Mouse (Mus musculus) skeletal muscle tissue, adult 2 months (tissue): Measurements from ENCODE around the gene Sptan1.

Experiments
- DNase-seq: peaks from one replicate; pipeline ENCODE4 v3.0.0-alpha.2; 2012; ENCODE audit warnings: low read depth, low spot score

The Sptan1 gene

DNA sequence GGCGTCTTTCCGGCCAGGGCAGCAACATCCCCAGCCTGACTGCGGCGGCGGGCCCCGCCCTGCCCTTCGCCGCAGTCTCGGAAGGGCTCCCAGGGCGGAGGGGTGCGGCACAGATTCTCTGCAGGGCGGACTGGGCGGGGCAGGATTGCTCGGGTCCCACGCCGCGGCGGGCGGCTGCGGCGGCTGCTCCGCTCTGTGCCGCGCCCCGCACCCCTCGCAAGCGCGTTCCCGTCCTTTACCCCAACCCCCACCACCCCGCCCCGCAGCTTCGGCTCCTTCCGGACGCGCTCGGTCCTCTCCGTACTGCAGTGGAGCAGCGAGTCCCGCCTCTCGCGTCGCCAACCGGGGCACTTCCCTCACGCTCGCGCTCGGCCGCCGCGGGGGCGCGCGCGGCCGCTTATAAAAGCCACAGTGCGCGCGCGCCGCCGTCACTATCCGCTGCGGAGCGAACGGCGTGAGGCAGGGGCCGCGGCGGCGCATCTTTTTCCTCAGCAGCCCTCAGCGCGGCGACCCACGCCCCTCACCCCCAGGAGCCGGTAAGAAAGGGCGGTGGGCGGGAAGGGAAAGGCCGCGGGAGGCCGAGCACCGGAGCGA is at the start of gene Sptan1:
Sptan1 (plus strand) TSS at position 311 of the 594 bp plus-strand sequence.
- peak; percentile 97 for DNase-seq

DNA sequence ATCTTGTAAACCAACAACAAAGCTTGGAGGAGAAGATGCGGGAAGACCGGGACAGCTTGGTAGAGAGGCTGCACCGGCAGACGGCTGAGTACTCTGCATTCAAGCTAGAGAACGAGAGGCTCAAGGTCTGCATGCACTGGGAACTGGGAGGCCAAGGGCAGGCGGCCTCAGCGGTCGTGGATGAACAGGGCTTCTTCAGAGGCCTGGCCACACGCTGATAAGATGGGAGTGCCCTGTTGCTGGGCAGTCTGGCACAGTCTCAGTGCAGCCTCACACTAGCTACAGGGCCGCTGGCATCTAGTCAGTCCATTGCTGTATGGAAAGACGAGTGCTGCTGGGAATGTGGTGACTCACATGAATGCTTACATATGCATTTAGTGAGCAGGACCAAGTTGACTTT is 47.7 kb upstream of the Sptan1 start:
- DNase-seq = no peak

DNA sequence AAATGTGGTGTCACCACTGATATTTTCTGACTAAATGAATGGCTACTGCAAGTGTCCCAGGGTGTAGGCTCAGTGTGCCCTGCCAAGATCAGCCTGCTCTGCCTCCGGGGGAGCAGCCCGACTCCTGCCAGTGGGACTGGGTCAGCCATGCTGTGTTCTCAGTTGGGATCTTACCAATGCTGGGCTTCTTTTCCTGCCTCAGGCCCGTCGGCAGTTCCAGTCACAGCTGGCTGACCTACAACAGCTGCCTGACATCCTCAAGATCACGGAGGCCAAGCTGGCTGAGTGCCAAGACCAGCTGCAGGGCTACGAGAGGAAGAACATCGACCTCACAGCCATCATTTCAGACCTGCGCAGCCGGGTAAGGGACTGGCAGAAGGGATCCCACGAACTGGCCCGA is 43.3 kb upstream of the Sptan1 start:
- peak; percentile 78 for DNase-seq

DNA sequence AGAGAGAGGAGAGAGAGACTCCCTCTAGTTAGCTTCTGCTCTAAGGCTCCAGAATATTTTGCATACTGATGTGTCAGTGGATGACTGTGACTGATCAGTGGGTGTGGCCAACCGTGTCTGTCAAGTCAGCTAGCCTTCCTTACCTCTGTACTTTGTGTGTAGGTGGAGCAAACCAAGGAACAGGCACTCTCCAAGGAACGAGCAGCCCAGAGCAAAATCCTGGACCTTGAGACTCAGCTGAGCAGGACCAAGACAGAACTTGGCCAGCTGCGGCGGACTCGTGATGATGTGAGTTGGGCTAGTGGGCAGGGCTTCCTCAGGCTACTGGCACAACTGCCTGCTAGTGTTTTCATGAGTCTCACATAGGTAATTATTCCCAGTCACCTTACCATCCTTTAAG is 38.8 kb upstream of the Sptan1 start:
- DNase-seq = no peak

DNA sequence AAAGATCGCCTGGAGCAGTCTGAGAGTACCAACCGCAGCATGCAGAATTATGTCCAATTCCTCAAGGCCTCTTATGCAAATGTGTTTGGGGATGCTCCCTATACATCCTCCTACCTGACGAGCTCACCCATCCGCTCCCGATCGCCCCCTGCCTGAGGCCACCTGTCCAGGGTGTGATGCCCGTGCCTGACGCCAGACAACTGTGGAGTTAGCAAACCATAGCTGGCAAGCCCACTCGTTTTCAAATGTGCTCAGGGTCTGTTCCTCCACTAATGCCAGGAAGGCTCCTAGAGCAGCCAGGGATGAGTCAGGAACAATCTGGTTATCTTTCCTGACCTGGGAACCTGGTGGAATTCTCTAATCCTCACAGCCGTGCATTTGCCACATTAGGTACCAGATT is 34.9 kb upstream of the Sptan1 start:
- no peak for DNase-seq

DNA sequence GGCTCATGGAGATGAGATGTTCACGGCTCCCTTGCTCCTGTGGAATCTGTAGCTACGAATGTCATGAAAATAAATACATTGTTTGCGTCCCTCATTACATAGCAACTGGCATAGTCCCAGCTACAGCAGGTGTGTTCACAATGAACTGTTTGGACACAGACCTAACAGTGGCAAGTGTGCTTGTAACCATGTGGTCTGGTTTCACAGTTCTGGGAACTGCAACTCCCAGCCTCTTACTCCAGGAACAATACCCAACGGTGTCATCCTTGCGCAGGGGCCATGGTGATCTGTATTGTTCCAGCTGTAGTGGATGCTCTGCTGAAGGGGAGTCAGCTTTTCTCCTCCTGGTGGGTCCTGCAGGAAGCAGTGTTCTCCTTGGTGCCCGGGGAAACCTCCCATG is 34.2 kb upstream of the Sptan1 start:
- no peak for DNase-seq

DNA sequence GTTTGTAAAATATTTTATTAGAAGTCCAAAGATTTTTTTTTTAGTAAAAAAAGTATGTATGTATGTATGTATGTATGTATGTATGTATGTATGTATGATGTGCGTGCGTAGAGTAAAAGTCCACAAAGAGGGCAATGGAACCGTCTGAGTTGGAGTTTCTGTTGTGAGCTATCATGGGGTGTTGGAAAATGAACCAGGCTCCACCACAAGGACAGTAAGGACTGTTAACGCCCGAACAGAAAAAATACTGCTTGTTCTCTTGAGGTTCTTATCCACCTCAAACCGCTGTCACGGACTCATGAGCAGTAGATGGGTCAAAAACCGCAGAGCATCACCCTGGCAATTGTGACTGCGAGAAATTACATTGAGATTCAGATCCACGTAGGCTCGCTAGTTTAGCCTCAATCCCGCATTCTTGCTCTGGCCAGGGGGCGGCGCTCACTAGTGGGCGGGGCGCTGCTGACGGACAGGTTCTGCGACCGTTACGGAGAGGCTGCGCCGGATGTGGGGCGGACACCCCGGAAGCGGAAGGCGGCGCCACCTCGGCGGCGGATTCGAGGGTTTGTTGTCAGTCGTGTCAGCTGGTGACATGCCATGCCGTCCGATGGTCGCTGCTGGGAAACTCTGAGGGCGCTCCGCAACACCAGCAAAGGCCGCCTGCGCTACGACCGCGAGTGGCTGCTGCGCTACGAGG is 30.3 kb upstream of the Sptan1 start, which contains the start of gene Gle1:
Gle1 (plus strand) TSS at position 521 of the 694 bp plus-strand sequence.
- peak; percentile 88 for DNase-seq

DNA sequence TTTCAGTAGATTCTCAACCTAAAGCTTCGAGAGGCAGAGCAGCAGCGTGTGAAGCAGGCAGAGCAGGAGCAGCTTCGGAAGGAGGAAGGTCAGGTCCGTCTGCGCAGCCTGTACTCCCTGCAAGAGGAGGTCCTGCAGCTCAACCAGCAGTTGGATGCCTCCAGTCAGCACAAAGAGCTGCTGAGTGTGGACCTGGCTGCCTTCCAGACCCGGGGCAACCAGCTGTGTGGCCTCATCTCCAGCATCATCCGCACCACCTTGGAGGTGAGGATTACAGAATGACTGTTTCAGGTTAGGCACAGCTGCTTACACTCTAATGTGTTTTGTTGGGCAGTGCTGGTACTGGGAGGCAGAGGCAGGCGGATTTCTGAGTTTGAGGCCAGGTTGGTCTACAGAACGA is 25.3 kb upstream of the Sptan1 start:
- no peak for DNase-seq

DNA sequence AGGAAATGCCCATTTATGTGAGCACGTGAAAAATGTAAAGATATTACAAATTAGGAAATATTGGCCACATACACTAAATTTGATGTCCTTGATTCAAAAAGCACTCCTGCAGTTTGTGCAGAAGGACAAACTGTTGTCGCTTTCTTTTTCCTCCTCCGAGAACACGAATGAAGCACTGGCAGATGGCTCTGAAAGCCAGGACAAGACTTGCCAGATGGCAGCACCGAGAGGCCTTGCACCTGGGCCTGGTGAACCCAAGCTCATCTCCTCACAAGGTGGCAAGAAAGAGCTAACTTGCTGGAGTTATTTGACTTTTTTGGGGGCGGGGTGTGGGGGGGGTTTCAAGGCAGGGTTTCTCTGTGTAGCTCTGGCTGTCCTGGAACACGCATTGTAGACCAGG is 24.5 kb upstream of the Sptan1 start:
- DNase-seq = no peak

DNA sequence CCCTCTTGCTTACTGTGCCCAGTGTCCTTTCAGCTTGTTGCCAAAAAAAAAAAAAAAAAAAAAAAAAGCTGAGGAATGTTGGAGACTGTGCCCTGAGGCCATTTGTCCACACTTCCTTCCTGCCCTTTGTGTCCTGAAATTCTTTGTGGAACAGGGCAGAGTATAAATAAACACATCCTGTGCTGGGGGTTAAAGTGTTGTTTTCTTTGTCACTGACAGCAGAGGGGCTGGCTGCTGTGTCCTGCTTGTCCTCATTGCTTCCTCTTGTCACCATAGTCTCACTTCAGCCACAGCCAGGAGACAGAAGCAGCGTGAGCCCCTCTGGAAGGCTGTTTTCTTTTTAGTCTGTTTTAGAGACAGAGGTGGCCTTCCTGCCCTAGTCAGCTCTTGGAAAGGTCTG is 20.6 kb upstream of the Sptan1 start:
- DNase-seq = no peak

DNA sequence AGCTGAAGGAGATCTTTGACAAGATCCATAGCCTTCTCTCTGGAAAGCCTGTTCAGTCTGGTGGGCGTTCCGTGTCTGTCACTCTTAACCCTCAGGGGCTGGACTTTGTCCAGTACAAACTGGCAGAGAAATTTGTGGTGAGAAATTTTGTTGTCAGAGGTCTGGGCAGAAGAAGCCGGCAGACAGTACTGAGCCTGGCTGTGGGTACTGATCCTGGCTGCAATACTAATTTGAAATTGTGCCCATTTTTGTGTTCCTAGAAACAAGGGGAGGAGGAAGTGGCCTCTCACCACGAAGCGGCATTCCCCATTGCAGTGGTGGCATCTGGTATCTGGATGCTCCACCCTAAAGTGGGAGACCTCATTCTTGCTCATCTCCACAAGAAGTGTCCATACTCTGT is 16.5 kb upstream of the Sptan1 start:
- DNase-seq = no peak

DNA sequence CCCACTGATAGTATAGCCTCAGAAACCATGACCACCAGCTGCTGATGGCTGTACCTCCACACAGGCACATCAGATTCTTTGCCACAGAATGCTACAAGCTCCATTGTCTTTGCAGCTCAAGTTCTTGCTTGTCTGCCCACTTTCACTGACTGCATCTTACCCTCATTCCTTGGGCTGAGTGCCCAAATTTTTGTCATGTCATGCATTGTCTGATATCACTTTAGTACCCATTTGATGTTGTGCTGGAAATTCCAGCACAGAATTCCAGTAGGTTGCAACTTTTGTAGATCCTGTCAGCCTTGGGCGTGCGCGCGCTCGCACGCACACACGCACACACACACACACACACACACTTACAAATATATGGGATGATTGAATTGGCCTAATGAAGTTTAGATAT is 4.1 kb upstream of the Sptan1 start:
- DNase-seq = no peak

DNA sequence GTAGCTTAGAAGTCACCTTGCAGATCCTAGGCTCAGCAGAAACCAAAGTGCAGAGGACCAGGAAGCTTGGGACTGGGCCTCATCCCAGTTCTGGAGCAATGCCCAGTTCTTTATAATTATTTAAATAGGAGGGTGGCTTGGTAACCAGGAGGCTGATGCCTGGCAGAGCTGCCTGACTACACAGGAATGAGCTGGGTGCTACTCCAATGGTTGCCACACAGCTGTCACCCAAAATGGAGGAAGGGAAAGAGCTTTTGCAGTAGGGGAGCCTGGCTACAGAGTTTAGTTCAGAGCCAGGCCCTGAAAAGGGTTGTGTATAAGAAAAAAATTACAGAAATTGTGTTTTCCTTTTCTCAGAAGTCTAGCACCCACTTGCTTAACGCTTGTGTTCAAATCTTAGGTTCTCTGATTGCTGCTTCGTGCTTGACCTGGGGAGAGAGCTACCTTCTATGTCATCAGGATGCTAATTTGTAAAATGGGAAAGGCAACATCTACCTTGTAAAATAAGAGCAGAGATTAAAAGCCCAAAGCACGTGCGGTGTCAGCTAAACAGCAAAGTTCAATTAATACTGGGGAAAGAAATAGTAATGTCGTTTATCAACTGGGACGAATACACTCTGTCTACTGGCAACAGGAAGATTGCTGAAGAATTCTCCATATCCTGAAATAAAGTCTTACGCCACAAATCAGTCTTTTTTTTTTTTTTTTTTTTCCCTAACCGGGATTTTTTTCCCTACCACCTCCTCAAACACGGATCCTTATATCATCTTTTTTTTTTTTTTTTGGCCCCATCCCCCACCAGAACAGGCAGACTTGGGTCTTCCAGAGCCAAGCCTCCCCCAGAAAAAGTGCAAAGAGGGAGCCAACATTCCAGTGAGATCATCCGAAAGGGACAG is 758 bp upstream of the Sptan1 start:
- DNase-seq = peak; percentile 23

DNA sequence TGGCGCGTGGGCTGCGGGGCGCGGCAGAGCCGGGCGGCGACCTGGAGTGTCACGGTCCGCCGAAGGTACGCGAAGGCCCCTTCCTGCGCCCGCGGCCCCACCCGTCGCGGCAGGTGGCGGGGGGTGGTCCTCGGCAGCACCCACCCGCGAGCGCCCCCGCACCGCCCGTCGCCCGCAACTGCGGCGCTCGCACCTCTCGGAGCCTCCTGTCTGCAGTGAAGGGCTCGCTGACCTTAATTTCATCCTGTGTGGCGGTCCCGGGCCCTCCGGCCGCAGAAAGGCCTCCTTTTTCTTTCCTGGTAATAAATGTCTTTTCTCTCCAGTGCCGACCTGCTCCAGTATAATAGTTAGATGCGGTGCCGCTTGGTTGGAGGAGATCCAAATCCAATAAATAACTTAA is 546 bp downstream of the Sptan1 start:
- DNase-seq = no peak

DNA sequence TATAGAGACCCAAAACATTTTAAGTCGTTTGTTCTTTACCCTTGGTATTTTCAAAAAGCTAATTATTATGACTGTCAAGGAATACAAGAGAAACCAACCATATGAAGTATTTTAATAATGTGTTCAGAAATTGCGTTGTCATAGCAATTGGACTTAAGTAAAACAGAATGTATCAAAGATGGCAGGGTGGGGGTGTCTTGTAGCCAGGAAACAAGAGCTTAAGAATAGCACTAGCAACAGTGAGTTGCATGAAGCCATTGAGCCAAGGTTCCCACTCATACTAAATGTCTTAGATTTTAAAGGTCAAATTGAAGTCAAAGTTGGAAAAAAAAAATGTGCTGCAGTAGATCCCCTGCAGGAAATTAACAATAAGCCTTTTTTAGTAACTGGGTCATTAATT is 1.5 kb downstream of the Sptan1 start:
- DNase-seq = no peak

DNA sequence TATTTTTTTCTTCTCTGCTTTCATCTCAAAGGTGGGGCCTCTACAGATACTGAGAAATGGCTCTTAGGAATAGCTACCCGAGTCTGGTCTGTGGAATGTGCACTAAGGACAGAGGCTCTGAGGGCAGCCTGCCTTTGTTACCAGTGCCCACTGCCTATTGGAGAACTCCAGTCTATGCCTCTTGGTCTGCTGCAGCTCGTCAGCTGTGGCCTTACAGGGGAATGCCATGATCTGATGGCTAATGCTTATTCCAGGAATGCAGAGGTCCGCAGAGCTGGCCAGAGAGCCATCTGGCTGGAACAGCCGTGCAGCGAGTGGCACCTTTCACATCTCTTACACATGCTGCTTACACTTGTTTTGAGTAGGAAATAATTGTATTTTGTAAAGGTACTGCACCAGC is 2.4 kb downstream of the Sptan1 start:
- no peak for DNase-seq

DNA sequence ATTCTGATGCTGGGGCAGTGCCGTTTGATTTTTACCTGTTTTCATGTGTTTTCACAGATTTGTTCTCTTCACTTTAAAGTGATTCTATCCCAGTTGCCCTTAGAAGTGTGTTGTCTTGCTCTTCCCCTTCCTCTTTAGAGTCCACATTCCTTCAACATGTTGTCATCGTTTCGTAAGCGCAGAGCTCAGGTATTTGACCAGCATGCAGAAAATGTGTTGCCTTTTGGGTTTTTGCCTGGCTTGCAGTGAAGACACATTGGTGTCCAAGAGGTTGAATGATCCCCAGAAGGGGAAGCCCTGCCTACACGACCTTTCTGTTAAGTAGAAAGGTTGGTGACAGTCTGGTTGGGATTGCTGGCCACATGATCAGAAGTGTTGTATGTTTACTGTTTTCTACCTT is 3.3 kb downstream of the Sptan1 start:
- no peak for DNase-seq

DNA sequence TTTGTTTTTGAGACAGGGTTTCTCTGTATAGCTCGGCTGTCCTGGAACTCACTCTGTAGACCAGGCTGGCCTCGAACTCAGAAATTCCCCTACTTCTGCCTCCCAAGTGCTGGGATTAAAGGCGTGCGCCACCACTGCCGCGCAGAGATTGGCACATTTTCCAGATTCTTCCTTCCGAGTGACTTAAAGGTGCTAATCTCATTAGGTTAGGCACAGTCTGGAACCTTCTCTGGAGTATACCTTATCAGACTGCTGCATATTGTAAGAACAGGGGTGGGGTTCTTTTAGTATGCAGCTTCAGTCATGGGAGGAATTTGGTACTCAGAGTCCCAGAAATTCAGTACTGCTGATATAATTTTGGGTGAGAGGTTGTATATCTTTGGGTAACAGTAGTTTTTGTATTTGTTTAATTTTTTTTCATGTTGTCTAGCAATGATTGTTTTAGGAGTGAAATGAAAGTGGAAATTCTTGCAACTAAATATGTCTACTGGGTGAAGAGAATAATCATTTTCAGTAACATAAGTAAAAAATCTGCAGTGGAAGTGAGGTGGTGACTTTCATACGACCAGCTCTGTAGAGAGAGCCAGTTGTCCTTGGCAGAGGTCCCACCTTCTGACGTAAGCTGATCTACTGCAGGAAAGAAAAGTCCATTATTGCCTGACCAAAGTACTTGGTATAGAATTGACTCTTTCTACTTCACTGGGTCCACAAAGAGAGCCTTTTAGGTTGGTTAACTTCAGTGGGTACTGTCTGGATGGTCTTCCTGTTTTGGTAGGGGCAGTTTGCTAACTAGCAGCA is 6.7 kb downstream of the Sptan1 start:
- DNase-seq = peak; percentile 67

DNA sequence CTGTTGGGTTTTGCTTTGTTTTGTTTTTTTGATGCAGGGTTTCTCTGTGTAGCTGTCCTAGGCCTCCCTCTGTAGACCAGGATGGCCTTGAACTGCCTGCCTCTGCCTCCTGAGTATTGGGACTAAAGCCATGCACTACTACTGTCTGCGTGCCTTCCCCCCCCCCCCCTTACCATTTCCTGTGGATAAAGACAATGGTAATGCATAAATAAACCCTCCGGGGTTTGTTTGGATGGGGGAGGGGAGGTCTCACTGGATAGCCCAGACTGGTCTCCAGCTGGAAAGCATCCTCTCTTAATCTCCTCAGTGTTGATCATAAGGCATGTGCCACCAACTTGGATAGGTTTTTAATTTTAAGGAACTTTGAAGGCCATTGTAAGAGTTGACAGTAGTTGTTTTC is 8.2 kb downstream of the Sptan1 start:
- DNase-seq = no peak

DNA sequence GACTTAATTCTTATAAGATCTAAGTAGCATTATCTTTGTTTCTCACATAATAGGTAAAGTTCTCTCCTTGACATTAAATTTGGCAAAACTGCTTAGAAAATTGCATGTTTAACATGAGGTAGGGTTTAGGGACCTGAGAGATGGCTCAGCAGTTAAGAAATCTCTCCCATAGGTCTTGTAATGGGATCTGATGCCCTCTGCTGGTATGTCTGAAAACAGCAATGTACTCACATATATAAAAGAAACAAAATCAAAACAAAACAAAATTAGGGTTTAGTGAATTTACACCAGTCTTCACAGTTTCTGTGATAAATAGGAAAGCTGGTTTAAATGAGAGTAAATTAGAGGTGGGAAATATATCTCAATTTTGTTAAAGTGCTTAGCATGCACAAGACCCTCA is 11.9 kb downstream of the Sptan1 start:
- no peak for DNase-seq

DNA sequence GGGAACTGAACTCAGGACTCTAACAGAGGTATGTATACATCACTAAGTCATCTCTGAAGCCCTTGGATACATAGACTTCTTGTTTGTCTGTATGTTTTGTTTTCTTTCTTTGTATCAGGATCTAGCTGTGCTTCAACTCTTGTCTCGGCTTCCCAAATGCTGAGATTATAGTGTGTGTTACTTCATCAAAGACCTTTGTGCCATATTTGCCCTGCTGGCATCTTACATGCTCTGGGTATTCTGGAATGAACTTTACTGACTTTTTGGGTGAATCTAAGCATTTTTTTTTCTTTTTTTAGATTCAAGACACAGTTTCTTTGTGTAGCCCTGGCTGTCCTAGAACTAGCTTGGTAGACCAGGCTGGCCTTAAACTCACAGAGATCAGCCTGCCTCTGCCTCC is 15.3 kb downstream of the Sptan1 start:
- no peak for DNase-seq

DNA sequence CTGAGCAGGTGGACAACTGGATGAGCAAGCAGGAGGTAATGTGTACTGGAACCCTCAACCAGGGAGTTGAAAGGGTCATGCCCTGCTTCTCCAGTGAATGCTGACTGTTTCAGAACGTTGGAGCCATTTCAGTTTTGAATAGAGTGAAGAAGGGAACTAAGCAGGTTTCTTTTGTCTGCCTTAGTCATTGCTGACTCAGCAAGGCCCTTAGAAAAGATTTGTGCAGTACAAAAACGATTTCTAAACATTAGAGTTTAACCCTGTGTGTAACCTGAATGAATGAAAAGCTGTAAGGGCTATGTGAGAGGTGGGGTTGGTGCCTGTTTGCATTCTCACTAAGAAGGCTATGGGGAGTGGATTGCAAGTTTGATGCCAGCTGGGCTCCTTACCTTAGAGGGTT is 26.6 kb downstream of the Sptan1 start:
- DNase-seq = no peak
